Mouse (Mus musculus): ENCODE measurements around the gene P4ha2.

GRCm38 (mm10) chr11:54151141-54151540, 51.2 kb downstream of the P4ha2 start:
- TF ChIP-seq CTCF (IDR thresholded peaks at IDR 0.05; ENCODE audit: low read depth) (no peak), EP300 (IDR thresholded peaks at IDR 0.05; ENCODE audit: low read depth) (no peak)
